Mouse (Mus musculus) lung, postnatal 25 days (tissue): Measurements from ENCODE around the gene Heatr4.
A peak's percentile ranks its signal among the peaks of the same experiment; 100 is the strongest.
"Not testable (repeated sequence)": the region's sequence is repeated elsewhere in the genome, so short reads cannot be mapped to it uniquely, and the experiment has no call there.

Source experiments
- DNase-seq: peaks from one replicate; pipeline ENCODE4 v3.0.0; 2022; ENCODE audit warnings: low spot score

The Heatr4 gene

DNA sequence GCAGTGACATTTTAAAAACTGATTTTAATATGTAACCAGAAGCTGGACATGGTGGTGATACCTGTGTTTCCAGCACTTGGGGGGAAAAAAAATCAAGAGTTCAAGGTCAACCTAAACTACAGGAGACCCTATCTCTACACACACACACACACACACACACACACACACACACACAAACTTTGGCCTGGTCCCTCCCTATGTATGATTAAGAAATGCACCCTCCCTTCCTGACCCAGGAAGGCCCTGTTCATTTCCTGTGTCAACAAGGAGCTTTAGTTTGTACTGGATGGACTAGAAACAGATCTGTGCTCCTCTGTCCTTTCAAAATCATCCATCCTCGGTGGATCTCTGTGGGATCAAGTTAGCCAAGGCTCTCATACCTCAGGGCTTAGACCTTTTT lies 46.1 kb downstream of the Heatr4 start:
- not testable (repeated sequence) for DNase-seq

DNA sequence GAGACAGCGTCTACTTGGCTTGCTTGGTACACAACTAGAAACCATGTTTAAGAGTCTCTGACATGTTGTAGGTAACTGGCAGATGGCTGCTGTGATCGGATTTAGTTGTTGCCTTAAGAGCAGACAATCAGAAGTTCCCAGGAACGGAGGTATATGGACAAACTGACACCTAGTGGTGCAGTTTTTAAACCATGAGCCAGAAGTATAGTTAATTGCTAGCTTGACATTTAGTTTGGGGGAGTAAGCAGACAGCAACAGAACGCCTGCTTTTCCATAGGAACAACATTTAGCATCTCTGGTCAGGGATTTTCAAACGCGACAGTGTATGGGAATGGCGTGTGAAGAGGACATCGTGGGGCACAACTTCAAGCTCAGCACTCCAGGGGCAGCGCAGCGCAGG lies 47.1 kb downstream of the Heatr4 start:
- no peak for DNase-seq

- DNase-seq: peak; percentile 60
Measured at GRCm38 (mm10) chr12:83929186-83929804, 55.4 kb downstream of the Heatr4 start.

- DNase-seq: peak; percentile 60
Measured at GRCm38 (mm10) chr12:83927747-83928146, 56.9 kb downstream of the Heatr4 start.

DNA sequence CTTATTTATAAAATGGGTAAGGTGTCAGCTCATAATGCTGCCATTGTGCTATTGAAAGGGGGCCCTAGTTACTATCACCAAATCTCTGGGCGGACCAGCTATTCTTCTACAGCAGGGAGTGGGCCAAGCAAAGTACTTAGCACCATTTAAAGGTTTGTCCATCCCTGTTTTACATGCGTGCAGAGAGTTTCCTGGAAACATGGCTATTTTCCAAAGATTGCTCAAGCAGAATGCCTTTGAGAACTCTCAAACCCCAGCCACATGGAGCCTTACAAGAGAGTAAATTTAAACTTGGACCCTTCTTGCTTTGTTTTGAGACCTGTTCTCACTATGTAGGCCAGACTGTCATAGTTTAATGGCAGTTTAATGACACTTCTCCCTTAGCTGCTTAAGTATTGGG lies 58.6 kb downstream of the Heatr4 start:
- peak; percentile 76 for DNase-seq

DNA sequence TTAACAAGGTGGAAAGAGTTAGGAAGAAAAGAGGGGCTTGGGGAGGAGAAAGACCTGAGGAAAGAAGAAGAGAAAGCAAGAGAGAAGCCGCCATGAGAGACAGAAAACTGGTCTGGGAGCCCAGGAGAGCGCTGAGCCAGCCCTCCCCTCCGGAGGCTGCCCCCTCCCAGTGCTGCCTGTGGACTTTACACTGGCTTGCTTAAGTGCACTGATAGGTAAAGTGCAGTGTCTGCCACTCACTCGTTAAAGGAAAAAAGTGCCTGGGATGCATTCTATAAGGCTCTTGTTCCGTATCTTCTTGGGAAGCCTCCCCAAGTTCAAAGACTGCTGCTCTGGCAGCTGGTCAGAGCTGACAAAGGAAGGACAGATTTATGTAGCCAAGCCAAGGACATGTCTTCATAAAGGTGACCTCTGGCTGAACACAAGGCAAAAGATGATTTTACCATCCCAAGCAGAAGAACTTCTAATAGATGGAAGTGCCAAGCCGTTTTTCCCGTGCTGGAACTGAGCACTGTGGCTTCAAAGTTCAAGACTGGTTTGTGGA lies 59.4 kb downstream of the Heatr4 start:
- DNase-seq: no peak

GRCm38 (mm10) chr12:83924332-83924731 lies 60.3 kb downstream of the Heatr4 start:
- DNase-seq: no peak

DNA sequence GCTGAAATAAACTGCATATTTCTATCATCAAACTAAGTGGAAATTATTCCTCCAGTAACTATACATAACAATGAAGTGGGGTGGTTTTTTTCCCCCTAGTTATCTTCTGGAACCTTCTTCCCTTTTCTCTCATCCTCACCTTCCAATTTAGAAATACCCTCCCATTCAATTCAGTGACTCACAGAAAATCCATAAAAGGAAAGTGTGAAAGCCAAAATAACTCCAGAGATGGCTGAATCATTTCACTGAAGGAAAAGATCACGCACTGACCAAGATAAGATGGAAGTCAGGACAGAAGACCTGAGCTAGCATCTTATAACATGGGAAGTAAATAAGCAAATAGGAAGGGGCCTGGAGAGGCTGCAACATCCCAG lies 61.2 kb downstream of the Heatr4 start:
- DNase-seq: no peak

GRCm38 (mm10) chr12:83922724-83923485 lies 61.7 kb downstream of the Heatr4 start:
- DNase-seq: no peak

GRCm38 (mm10) chr12:83921535-83922381 lies 62.9 kb downstream of the Heatr4 start, which contains the start of gene Numb:
Gene Numb, minus strand, starts transcription at chr12:83921934.
- peak; percentile 99 for DNase-seq

GRCm38 (mm10) chr12:83920721-83921441 lies 63.8 kb downstream of the Heatr4 start:
- DNase-seq: no peak

GRCm38 (mm10) chr12:83916884-83917283 lies 67.8 kb downstream of the Heatr4 start:
- peak; percentile 23 for DNase-seq

- no peak for DNase-seq
Measured at GRCm38 (mm10) chr12:83914797-83915196, 69.9 kb downstream of the Heatr4 start.

DNA sequence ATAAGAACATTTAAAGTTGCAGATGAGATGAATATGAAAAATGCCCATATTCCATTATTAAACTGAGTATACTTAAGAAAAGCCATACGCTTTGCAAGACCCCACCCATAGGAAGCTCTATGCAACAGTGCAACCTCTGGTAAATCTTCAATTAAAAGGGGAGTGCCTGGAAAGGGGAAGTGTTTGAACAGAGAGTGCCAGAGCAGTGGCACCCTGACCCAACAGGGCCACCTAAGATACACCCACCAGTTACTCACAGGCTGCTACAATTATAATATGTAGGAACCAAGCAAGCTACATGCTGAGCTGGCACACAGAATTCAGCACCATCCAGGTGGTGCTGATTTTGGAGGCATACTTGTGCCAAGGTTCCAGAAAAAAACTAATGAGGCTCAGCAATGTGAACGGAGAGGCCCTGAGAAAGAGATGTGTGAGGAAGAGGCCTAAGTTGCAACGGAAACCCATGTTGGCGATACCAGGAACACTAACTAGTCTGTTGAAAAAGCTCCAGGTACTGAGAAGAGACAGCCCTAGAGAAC lies 70.4 kb downstream of the Heatr4 start:
- DNase-seq: no peak

- DNase-seq: no peak
Measured at GRCm38 (mm10) chr12:83910451-83910850, 74.2 kb downstream of the Heatr4 start.
